Mouse (Mus musculus) lung, postnatal 0 days (tissue): ENCODE results near the gene Crlf2.

ENCODE experiments used
- CTCF ChIP-seq: IDR thresholded peaks from 2 replicates; pipeline ENCODE4 v1.5.1; 2016; ENCODE audit warnings: antibody characterized with exemption, mild to moderate bottlenecking
- EP300 ChIP-seq: IDR thresholded peaks from 2 replicates; pipeline ENCODE4 v1.6.1; 2016; ENCODE audit warnings: antibody characterized with exemption, mild to moderate bottlenecking, control low read depth

GRCm38 (mm10) chr5:109548712-109549111, 10.1 kb downstream of the Crlf2 start:
- TF ChIP-seq CTCF, result peak; percentile 62
- no peak for TF ChIP-seq EP300
